25 mouse cellular contexts compared by ENCODE assay signal in the genomic region with DNA sequence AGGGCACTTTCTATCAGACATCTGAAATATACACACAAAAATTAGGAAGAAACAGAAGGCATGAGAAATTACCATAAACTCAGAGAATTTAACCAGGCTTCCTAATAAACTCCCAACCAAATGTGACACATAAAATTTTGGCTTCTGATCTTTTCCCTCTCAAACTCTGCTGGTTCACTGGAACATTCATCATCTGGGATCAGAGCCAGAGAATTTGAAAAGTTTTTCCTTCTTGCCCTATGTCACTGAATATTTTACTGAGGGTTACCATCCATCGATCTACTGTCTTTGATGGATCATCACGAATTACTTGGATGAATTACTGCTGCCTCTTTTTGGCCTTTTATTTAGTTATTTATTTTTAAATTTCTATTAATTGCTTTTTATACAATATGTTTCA.
"Had no signal": no experiment of that assay in that cellular context is flagged by ENCODE, and none has a peak within 500 bp of the region (broad histone marks: within the 10 kb centered on the region; RNA-seq: fewer than 3 reads in every experiment).

No protein-coding gene starts in this region.

- H3K4me1 ChIP-seq: embryonic facial prominence, embryonic 10.5 days; embryonic facial prominence, embryonic 12.5 days; embryonic facial prominence, embryonic 13.5 days; embryonic facial prominence, embryonic 15.5 days; forebrain, embryonic 10.5 days; forebrain, embryonic 12.5 days; forebrain, embryonic 13.5 days; forebrain, embryonic 15.5 days; heart, embryonic 10.5 days had no signal

- DNase-seq: cerebellum, postnatal 10 days; cerebellum, postnatal 14 days; cerebellum, postnatal 25 days; cerebellum, postnatal 36 days; embryo, embryonic 11 days; forebrain, postnatal 0 days; gastrocnemius, adult 2 months; gastrocnemius, postnatal 10 days; gastrocnemius, postnatal 14 days; gastrocnemius, postnatal 25 days; gastrocnemius, postnatal 36 days; heart, adult 18-20 months; heart, adult 2 months had no signal

- H3K36me3 ChIP-seq: embryonic facial prominence, embryonic 10.5 days; embryonic facial prominence, embryonic 12.5 days; embryonic facial prominence, embryonic 13.5 days; embryonic facial prominence, embryonic 15.5 days; forebrain, embryonic 10.5 days; forebrain, embryonic 12.5 days; forebrain, embryonic 15.5 days; heart, embryonic 10.5 days had no signal

- H3K4me3 ChIP-seq: embryonic facial prominence, embryonic 10.5 days; embryonic facial prominence, embryonic 12.5 days; embryonic facial prominence, embryonic 13.5 days; embryonic facial prominence, embryonic 15.5 days; erythroblast, embryonic 14.5 days; forebrain, embryonic 10.5 days; forebrain, embryonic 12.5 days; forebrain, embryonic 13.5 days; forebrain, embryonic 15.5 days; gastrocnemius, adult 2 months; heart, adult 2 months; heart, embryonic 10.5 days had no signal

- H3K27me3 ChIP-seq: embryonic facial prominence, embryonic 12.5 days; embryonic facial prominence, embryonic 13.5 days; embryonic facial prominence, embryonic 15.5 days; forebrain, embryonic 12.5 days; forebrain, embryonic 13.5 days; forebrain, embryonic 15.5 days had no signal

- H3K9me3 ChIP-seq: embryonic facial prominence, embryonic 10.5 days; embryonic facial prominence, embryonic 12.5 days; embryonic facial prominence, embryonic 13.5 days; embryonic facial prominence, embryonic 15.5 days; forebrain, embryonic 10.5 days; forebrain, embryonic 12.5 days; forebrain, embryonic 13.5 days; forebrain, embryonic 15.5 days; heart, embryonic 10.5 days had no signal

- H3K27ac ChIP-seq: embryonic facial prominence, embryonic 10.5 days; embryonic facial prominence, embryonic 12.5 days; embryonic facial prominence, embryonic 13.5 days; embryonic facial prominence, embryonic 15.5 days; forebrain, embryonic 10.5 days; forebrain, embryonic 12.5 days; forebrain, embryonic 13.5 days; forebrain, embryonic 15.5 days; gastrocnemius, adult 2 months; heart, adult 2 months; heart, embryonic 10.5 days had no signal

- ATAC-seq: forebrain, embryonic 13.5 days; forebrain, embryonic 14.5 days; forebrain, embryonic 15.5 days; forebrain, embryonic 16.5 days; forebrain, postnatal 0 days had no signal

- H3K4me2 ChIP-seq: embryonic facial prominence, embryonic 12.5 days; embryonic facial prominence, embryonic 13.5 days; embryonic facial prominence, embryonic 15.5 days; forebrain, embryonic 12.5 days; forebrain, embryonic 13.5 days; forebrain, embryonic 15.5 days had no signal

- H3K9ac ChIP-seq: embryonic facial prominence, embryonic 12.5 days; embryonic facial prominence, embryonic 13.5 days; embryonic facial prominence, embryonic 15.5 days; forebrain, embryonic 12.5 days; forebrain, embryonic 13.5 days; forebrain, embryonic 15.5 days; forebrain, postnatal 0 days had no signal
